Mouse (Mus musculus): ENCODE results near the gene Lpin2. TPM values are rescaled to one million over a fixed set of nuclear protein-coding genes. Genes with fewer than 3 reads are reported as not detected.

Lpin2 gene
- polyA plus RNA-seq, 1 experiment from 2014 or later = 65.8 TPM

DNA sequence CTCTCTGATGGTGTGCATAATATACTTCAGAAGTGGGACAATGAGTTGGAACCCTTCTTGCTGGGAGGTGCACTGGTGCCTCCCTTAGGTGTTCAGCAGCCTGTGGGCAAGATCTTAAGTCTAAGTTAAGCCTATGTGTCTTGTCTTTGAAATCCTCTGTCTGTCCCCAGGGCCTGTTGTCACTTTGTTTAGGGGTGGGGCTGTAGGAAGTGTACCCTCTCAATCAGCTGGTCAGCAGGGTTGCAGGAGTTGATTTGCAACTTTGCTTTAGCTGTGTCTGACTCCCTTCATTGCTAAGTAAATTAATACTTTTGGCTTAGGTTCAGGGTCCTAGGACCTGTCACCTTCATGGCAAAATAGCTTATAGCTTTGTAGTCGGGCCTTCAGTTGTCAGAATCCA lies 3.0 kb downstream of the Lpin2 start:
- Histone ChIP-seq H3K4me3 (ENCODE audit: low read depth, low read length) (peak overlapping the region; percentile 93), H3K27me3 (replicated peaks; ENCODE audit: insufficient read depth, low read length) (no peaks in the 10 kb centered on the region), H3K4me2 (replicated peaks; ENCODE audit: low read depth, low read length) (peak overlapping the region; percentile 77), H3K36me3 (ENCODE audit: insufficient read depth, low read length) (no peaks in the 10 kb centered on the region), H3K4me1 (ENCODE audit: insufficient read depth, low read depth, low read length) (peaks cover 9% of the 10 kb centered on the region; the same call in 1 of the 2 replicates), H3K27ac (ENCODE audit: low read length) (peak overlapping the region; percentile 94), H3K9me3 (ENCODE audit: low read length) (no peaks in the 10 kb centered on the region), H3K9ac (replicated peaks; ENCODE audit: low read depth) (peak overlapping the region; percentile 88)
- ATAC-seq = no peak
- TF ChIP-seq CTCF (IDR thresholded peaks at IDR 0.05) = no peak
- no peak for TF ChIP-seq EP300 (IDR thresholded peaks at IDR 0.05)
- DNase-seq (ENCODE audit: low spot score) = peak; percentile 29
- 13% methylated on average over 1 of the region's 1 CpGs for WGBS

DNA sequence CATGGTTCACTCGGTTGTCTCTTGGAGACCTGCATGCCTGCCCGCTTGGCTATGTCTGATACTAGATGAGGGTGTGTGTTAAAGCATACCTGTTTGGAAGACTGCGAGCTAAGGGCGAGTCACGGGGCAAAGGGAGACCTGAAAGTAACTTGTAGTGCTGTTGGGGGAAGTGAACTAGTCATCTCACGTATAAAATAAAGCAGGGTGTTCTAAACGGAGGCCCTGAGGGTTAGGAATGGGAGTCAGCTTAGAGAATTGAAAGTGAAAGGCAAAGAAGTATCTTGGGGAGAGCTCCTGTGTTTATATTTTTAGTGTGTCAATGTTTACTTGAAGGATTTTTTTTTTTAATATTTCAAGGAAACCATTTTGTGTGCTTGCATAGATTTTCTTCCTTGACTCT lies 8.2 kb downstream of the Lpin2 start:
- ATAC-seq = no peak
- Histone ChIP-seq H3K36me3 (ENCODE audit: insufficient read depth, low read length) (no peaks in the 10 kb centered on the region), H3K9ac (replicated peaks; ENCODE audit: low read depth) (no peak overlapping the region), H3K27me3 (replicated peaks; ENCODE audit: insufficient read depth, low read length) (no peaks in the 10 kb centered on the region), H3K4me2 (replicated peaks; ENCODE audit: low read depth, low read length) (peak overlapping the region; percentile 41; the same call in 1 of the 2 replicates), H3K27ac (ENCODE audit: low read length) (no peak overlapping the region), H3K4me3 (ENCODE audit: low read depth, low read length) (no peak overlapping the region), H3K9me3 (ENCODE audit: low read length) (no peaks in the 10 kb centered on the region), H3K4me1 (ENCODE audit: insufficient read depth, low read depth, low read length) (peaks cover 17% of the 10 kb centered on the region; the same call in 1 of the 2 replicates)
- no peak for TF ChIP-seq CTCF (IDR thresholded peaks at IDR 0.05)
- TF ChIP-seq EP300 (IDR thresholded peaks at IDR 0.05) = no peak
- peak; percentile 67 for DNase-seq (ENCODE audit: low spot score)
- WGBS = 46% methylated on average over 7 of the region's 7 CpGs

DNA sequence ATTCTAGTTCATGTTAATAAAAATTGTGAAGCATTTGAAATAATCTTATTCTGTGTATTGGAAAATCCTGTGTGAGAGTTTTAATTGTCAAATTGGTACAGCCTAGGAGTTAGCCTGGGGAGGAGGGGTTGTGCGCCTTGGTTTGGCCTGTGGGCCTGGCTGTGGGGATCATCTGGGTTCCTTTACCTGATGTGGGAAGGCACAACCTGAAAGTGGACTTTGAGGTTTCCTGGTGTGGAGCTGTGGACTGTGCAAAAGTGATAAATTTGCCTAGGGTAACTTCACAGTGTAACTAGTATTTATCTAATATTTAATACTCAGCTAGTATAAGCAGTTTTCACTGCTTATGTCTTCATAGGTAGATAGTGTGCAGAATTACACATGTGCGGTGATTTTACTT lies 8.7 kb downstream of the Lpin2 start:
- H3K9me3 ChIP-seq (ENCODE audit: low read length) = no peaks in the 10 kb centered on the region
- ATAC-seq (no peak), DNase-seq (ENCODE audit: low spot score) (no peak)
- peak overlapping the region; percentile 17; the same call in 1 of the 2 replicates for H3K4me2 ChIP-seq (replicated peaks; ENCODE audit: low read depth, low read length)
- no peak overlapping the region for H3K27ac ChIP-seq (ENCODE audit: low read length)
- no peaks in the 10 kb centered on the region for H3K36me3 ChIP-seq (ENCODE audit: insufficient read depth, low read length)
- H3K4me3 ChIP-seq (ENCODE audit: low read depth, low read length) = no peak overlapping the region
- TF ChIP-seq EP300 (IDR thresholded peaks at IDR 0.05) (no peak), CTCF (IDR thresholded peaks at IDR 0.05) (no peak)
- H3K9ac ChIP-seq (replicated peaks; ENCODE audit: low read depth) = no peak overlapping the region
- H3K4me1 ChIP-seq (ENCODE audit: insufficient read depth, low read depth, low read length) = peaks cover 17% of the 10 kb centered on the region; the same call in 1 of the 2 replicates
- no peaks in the 10 kb centered on the region for H3K27me3 ChIP-seq (replicated peaks; ENCODE audit: insufficient read depth, low read length)
- whole genome bisulfite sequencing = 84% methylated on average over 2 of the region's 2 CpGs

DNA sequence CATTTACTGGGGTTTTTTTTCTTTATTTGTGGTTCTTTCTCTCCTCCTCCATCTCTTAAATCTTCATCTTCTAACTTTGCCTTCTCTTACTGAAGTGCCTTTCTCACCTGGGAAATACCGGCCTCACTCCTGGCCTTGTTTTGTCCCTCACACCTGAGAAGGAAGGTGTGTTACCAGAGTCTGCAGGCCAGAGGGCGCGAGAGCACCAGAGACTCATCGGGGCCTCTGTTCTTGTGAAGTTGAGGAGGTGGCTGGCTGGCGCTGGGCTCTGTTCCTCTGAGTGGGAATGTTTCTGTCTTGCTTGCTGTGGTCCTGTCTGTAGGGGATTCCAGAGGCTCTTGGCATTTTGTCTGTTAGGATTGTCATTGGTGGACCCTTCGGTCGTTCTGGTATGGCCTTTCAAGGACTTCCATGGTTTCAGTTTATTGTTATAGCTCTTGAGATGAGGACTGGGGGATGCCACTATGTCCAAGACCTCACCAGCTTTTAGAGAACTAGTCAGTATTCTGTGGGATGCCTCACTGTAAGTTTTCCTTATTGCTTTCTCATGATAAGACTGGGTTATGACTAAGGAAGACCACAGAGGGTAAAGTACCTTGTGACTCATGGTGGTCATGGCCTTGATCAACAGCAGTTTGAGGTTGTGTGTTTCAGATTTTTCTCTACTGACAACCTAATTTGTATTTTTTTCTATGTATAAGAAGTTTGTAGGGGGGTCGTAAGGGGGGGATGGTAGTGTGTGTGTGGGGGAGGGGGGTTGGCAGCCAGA lies 9.5 kb downstream of the Lpin2 start:
- Histone ChIP-seq H3K27ac (ENCODE audit: low read length) (no peak overlapping the region), H3K9ac (replicated peaks; ENCODE audit: low read depth) (no peak overlapping the region), H3K9me3 (ENCODE audit: low read length) (no peaks in the 10 kb centered on the region), H3K4me2 (replicated peaks; ENCODE audit: low read depth, low read length) (peak overlapping the region; percentile 17; the same call in 1 of the 2 replicates), H3K36me3 (ENCODE audit: insufficient read depth, low read length) (no peaks in the 10 kb centered on the region), H3K4me3 (ENCODE audit: low read depth, low read length) (no peak overlapping the region), H3K4me1 (ENCODE audit: insufficient read depth, low read depth, low read length) (peaks cover 14% of the 10 kb centered on the region; the same call in 1 of the 2 replicates), H3K27me3 (replicated peaks; ENCODE audit: insufficient read depth, low read length) (no peaks in the 10 kb centered on the region)
- peak; percentile 48 for DNase-seq (ENCODE audit: low spot score)
- ATAC-seq = no peak
- TF ChIP-seq CTCF (IDR thresholded peaks at IDR 0.05) (peak; percentile 50), EP300 (IDR thresholded peaks at IDR 0.05) (no peak)
- WGBS = 67% methylated on average over 8 of the region's 8 CpGs

DNA sequence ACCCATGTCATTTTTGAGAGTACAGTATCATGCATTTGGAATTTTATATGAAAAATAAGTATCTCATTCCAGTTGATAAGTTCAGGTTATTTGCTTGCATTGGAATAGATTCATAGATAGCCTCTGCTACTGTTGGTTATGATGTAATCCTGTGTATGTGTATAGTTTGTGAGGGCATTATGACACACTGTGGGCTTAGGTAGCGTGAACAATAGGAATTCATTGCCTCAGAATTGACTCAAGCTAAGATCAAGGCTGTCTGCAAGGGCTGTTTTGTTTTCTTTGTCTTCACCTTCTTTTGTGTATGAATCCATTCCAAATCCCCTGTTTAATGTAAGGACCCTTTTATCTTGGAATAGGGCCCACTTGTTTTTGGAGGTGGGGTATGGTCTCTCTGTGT lies 10.7 kb downstream of the Lpin2 start:
- H3K27ac ChIP-seq (ENCODE audit: low read length) = no peak overlapping the region
- 68% methylated on average over 1 of the region's 1 CpGs for WGBS

DNA sequence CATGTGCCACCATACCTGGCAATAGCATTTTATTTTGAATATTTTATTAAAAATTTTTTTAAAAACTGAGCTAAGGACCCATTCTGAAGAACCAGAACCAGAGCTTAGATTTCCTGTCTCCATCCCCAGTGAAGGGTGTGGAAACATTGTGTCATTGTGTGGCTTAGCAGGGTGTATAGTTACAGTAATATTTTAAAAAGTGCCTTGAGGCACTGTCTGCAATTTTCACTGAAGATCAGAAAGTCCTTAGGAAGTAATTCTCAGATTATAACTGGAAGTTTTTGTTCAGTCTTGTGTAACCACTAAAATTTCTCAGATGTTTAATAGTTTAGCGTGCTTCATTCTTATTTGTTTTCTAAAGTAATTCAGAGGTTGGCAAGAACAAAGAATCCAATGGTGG lies 11.1 kb downstream of the Lpin2 start:
- DNase-seq (ENCODE audit: low spot score) = no peak
- TF ChIP-seq EP300 (IDR thresholded peaks at IDR 0.05) = no peak
- no peak for TF ChIP-seq CTCF (IDR thresholded peaks at IDR 0.05)
- H3K4me2 ChIP-seq (replicated peaks; ENCODE audit: low read depth, low read length) = no peak overlapping the region
- no peaks in the 10 kb centered on the region for H3K36me3 ChIP-seq (ENCODE audit: insufficient read depth, low read length)
- no peak overlapping the region for H3K4me3 ChIP-seq (ENCODE audit: low read depth, low read length)
- no peaks in the 10 kb centered on the region for H3K27me3 ChIP-seq (replicated peaks; ENCODE audit: insufficient read depth, low read length)
- H3K4me1 ChIP-seq (ENCODE audit: insufficient read depth, low read depth, low read length) = peaks cover 14% of the 10 kb centered on the region; the same call in 1 of the 2 replicates
- no peak overlapping the region for H3K9ac ChIP-seq (replicated peaks; ENCODE audit: low read depth)
- WGBS = 35% methylated on average over 1 of the region's 1 CpGs
- ATAC-seq = no peak
- H3K9me3 ChIP-seq (ENCODE audit: low read length) = no peaks in the 10 kb centered on the region
- H3K27ac ChIP-seq (ENCODE audit: low read length) = peak overlapping the region; percentile 64

More for the DNA sequence above, 10.7 kb downstream of the Lpin2 start:
- Histone ChIP-seq H3K4me2 (replicated peaks; ENCODE audit: low read depth, low read length) (no peak overlapping the region), H3K4me1 (ENCODE audit: insufficient read depth, low read depth, low read length) (peaks cover 14% of the 10 kb centered on the region; the same call in 1 of the 2 replicates), H3K4me3 (ENCODE audit: low read depth, low read length) (no peak overlapping the region), H3K36me3 (ENCODE audit: insufficient read depth, low read length) (no peaks in the 10 kb centered on the region), H3K9me3 (ENCODE audit: low read length) (no peaks in the 10 kb centered on the region), H3K9ac (replicated peaks; ENCODE audit: low read depth) (no peak overlapping the region), H3K27me3 (replicated peaks; ENCODE audit: insufficient read depth, low read length) (no peaks in the 10 kb centered on the region)
- ATAC-seq (no peak), DNase-seq (ENCODE audit: low spot score) (no peak)
- TF ChIP-seq CTCF (IDR thresholded peaks at IDR 0.05) (no peak), EP300 (IDR thresholded peaks at IDR 0.05) (no peak)

All from lung, postnatal 0 days (tissue).